Mouse (Mus musculus): ENCODE measurements at regions not wholly inside any gene's neighbourhood (a gene's known extent, or its start where the extent isn't known, plus 50 kb on each side); places are given as distances from the start of the nearest gene placed in this dataset.

- ATAC-seq (ENCODE audit: low FRiP score), result no peak
- Histone ChIP-seq H3K36me3 (replicated peaks) (no peaks in the 10 kb centered on the region), H3K9me3 (no peaks in the 10 kb centered on the region), H3K9ac (no peak overlapping the region), H3K4me3 (replicated peaks) (no peak overlapping the region), H3K27ac (no peak overlapping the region), H3K4me2 (no peak overlapping the region), H3K27me3 (no peaks in the 10 kb centered on the region), H3K4me1 (no peaks in the 10 kb centered on the region)
- WGBS, result 67% methylated on average over 2 of the region's 2 CpGs
These were observed 1093.0 kb upstream of the 2610301B20Rik start for GRCm38 (mm10) chr4:9781318-9781717.

- WGBS, result 75% methylated on average over 5 of the region's 5 CpGs
- Histone ChIP-seq H3K36me3 (replicated peaks) (no peaks in the 10 kb centered on the region), H3K9me3 (no peaks in the 10 kb centered on the region), H3K4me3 (replicated peaks) (no peak overlapping the region), H3K4me2 (no peak overlapping the region), H3K27me3 (no peaks in the 10 kb centered on the region), H3K4me1 (no peaks in the 10 kb centered on the region), H3K9ac (no peak overlapping the region), H3K27ac (no peak overlapping the region)
- no peak for ATAC-seq (ENCODE audit: low FRiP score)
These were observed 1086.4 kb upstream of the 2610301B20Rik start for GRCm38 (mm10) chr4:9787795-9788365.

- no peak for ATAC-seq (ENCODE audit: low FRiP score)
- Histone ChIP-seq H3K4me1 (no peaks in the 10 kb centered on the region), H3K36me3 (replicated peaks) (no peaks in the 10 kb centered on the region), H3K27me3 (no peaks in the 10 kb centered on the region), H3K27ac (no peak overlapping the region), H3K9ac (no peak overlapping the region), H3K4me3 (replicated peaks) (no peak overlapping the region), H3K4me2 (no peak overlapping the region), H3K9me3 (no peaks in the 10 kb centered on the region)
- WGBS, result 94% methylated on average over 8 of the region's 8 CpGs
These were observed 1083.8 kb upstream of the 2610301B20Rik start for GRCm38 (mm10) chr4:9790478-9790877.
